Mouse (Mus musculus) cerebellum, postnatal 36 days (tissue): ENCODE data around the gene Alx3.
A peak's percentile ranks its signal among the peaks of the same experiment; 100 is the strongest.

Experiments used
- DNase-seq, 2 experiments: peaks; one replicate each; pipeline ENCODE4 v3.0.0; 2021 to 2022; ENCODE audit warnings: mixed read lengths in 2 of 2

Gene Alx3

DNA sequence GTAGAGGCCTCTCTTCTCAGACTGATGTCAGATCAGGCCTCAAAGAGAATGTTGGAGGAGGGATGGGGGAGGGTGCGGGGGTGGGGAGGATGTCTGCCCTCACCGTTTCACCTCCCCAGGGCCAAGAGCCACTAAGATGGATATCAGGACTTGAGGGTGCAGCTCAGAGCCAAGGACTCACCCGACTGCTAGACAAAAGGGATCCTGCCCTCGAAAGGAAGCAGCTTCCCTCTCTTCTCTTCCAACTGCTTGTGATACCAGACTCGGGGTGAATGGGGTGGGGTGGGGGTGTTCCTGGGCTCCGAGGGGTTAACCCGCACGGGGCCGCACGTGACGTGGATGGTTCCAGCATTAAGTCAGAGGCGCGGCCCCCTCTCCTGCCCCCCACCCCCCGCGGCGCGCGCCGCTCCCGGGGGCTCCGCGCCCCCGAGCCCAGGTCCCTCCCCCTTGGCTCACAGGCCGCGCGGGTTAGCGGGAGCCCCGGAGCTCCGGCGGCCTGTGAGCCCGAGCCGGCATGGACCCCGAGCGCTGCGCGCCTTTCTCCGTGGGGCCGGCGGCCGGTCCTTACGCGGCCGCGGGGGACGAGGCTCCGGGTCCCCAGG lies at the start of gene Alx3:
Gene Alx3 (plus strand): TSS at position 370 of the 602 bp plus-strand sequence.
- no peak for DNase-seq

DNA sequence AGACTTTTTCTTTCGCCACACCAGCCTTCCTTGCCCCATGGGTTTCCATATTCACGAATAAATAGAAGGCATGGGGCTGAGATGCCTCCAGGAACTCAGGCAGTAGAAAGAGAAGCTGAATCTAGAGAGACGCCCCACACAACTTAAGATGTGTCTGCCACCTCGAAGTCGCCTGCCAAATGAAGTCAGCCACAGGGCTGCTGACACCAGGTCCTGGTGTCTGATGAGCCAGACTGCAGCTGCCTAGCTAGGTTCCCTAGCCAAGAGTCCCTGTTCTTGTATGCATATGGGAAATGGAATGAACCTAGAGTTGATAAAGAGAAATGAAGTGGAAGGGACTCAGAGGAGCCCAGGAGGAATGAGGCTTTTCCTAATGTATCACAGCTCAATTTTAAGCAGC lies 49.6 kb upstream of the Alx3 start:
- DNase-seq, result no peak

DNA sequence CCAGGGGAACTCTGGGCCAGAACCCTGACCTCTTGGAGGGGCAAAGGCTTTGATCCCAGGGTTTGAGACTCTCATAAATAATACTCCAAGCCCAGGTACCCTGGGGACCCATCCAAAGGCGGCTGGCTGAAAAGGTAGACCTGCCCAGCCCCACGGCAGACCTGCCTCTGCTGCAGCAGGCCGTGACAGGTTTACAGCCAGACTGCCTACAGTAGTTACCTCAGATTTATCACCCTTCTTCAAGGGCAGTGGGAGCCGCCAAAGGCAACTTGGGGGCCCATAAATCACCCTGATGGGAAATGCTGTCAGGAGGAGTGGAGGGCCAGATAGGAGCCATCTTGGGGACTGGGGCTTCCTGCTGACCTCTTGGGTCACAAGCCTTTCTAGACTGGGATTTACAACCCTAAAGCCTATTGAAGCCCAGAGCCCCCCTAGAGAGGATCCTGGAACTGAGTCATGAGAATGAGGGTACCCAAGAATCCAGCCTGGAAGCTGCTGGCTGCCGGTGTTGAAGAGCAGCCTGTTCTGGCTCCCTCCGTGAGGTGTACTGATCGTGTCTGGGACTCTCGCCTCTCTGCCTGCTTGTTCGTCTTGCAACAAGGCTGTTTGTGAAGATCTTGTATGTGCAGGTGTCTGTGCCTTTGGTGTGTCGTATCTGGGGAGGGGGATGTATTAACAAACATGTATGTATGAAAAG lies 49.0 kb upstream of the Alx3 start:
- DNase-seq, result no peak

DNA sequence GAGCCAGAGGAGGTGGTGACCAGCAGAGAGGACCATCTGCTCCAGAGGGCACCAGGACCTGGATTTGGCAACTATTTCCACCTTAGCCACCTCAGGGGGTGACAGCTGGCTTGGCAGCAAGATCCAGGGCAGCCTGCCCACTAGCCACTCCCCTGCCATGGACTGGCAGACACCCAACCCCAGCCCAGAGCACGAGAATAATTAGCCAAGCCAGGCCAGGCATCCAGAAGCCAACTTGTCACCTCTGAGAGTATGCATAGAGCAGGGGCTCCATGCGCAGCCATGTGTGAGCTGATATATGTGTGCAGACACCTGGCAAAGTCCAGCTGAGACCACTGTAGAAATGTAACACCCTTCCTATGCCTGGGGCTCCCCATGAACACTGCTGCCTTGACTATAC lies 47.9 kb upstream of the Alx3 start:
- DNase-seq, result peak; percentile 76 to 77

DNA sequence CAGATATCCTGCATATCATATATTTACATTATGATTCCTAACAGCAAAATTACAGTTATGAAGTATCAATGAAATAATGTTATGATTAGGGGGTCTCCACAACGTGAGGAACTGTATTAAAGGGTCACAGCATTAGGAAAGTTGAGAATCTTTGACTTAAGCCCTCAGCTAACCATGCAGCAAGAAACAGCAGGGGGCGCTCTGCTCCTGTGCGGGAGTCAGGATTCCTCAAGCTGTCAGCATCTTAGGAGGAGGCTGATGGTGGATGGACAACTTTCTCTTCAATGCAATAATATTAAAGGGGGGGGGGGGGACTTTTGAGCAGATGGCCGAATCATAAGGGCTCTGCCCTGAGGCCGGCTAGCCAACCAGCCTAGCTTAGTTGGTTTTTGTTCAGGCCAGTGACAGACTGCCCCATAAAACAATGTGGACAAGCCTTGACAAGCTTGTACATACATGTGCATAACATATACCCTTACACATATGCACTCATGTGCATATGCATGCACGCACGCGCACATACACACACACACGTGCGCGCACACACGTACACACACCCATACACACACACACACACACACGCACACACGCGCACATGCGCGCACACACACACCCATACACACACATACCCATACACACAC lies 44.3 kb upstream of the Alx3 start:
- DNase-seq, result peak; percentile 84

DNA sequence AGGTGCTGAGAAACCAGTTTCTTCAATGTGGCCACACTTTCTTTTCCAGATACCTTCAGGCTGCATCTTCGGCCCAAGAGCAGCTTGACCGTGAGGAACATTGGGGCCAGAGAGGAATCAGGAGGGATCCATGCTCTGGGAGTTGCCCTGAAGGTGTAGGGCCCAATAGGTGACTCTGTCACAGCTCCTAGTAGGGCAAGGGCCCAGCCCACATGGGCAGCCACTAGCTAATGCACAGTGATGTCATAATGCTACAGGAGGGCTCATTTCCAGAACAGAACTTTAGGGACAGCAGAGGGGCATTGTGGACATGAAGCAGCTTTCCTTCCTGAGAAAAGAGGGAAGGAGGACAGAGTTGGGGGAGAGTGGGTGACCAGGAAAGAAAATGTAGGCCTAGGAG lies 40.0 kb upstream of the Alx3 start, which contains the start of gene Ubl4b:
Gene Ubl4b (minus strand): TSS at position 232 of the 400 bp plus-strand sequence.
- no peak for DNase-seq

DNA sequence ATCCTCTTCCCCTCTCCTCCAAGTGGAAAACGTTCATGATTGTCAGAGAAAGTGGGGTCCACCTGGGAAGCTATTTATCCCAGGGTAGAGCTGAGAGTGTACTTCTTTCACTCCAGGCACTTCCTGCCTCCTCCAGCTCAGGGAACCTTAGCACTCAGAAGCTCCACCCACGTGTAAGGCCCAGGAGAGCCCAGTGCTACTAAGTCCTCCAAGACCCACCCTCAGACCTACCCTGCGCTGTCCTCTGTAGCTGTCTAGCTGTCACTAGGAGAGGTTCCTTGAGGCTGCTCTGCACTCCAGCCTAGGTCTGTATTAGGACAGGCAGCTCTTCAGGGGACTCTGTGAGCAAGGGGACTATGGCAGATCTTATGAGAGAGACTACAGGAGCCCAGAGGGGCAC lies 36.1 kb upstream of the Alx3 start:
- no peak for DNase-seq

DNA sequence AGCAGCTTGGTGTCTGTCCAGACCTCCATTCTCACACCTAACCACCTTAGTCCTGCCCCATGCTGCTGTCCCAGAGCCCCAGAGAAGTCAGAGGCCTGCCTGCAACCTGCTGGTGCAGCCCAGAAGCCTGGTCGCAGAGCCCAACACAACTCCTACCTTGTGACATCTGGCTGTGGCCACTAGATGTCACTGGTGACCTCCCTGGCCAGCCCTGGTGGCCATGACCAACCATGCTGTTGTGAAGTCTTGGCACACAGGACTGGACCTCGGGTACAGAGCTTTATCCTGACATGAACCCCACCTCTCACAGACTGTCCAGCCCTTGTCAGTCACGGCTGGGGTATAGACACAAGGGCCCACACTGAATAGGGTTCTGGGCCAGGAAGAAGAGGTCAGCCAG lies 35.6 kb upstream of the Alx3 start:
- peak; percentile 77 for DNase-seq

DNA sequence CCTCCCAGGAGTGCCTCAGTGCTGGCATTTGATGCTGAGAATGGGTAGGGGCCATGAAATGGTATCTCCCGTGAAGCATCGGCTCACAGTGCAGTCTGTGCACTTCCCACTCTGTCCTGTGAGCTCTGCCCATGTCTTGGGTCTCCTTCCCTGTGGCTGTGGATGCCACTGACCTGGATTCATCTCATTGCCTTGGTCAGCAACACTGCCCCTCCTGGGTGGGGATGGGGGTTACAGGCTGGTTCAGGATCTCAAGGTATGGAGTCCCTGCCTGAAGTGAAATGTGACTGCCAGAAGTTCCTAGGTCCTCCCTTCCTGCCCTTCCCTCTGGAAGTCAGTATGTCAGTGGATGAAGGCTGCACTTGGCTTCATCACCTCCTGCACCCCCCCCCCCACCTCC lies 32.7 kb upstream of the Alx3 start:
- DNase-seq, result no peak

DNA sequence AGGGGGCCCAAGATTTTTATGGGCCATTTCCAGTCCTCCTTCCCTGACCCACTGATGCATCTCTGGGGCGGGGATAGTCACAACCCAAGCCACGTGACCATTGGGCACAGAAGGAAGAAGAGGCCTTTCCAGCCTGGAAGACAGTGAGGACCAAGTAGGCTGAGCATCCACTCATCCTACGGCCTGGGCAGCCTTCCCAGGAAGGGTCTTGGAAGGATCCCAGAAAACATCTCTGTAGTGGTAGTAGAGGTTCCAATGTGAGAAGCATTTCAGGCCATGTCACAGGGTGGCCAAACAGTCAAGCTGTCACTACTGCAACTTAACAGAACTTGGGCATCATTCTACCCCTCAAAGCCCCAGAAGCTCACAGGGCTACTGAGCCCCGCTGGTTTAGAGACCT lies 32.2 kb upstream of the Alx3 start:
- peak in 1 of 2 experiments; percentile 24 for DNase-seq

DNA sequence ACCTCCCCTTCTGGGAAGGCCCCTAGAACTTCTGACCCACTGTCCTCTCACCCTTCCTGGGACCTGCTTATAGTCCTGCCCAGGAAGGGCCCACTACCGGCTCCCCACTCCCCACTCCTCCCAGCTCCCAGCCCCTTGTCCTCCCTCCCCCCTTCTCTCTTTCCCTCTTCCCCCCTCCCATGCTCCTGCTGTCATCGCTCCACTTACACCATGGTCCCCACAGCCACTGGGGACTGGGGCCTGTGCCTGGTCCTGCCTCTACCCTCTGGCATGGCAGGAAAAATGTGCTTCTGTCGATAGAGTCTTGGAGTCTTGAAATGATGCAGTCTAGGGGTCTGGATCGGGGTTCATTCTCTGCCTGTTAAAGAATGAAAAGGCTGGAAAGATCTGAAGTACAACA lies 31.0 kb upstream of the Alx3 start:
- DNase-seq, result no peak

DNA sequence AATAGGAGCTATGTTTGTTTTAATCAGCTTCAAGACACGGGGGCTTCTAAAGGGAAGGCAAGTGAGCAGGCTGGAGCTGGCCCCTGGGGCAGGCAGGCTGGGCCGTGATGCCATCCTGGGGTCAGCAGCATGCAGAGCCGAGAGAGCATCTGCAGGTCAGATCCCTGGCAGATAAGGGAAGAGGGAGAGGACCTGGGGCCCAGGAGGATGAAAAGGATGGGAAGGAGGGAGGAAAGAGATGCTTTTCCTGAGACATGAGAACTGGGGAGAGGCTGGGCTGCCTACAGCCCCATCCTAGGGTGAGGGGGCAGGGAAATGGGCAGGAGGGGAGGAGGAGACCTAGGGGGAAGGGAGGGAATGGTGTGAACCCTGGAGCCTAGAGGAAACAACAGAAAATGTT lies 29.5 kb upstream of the Alx3 start:
- no peak for DNase-seq

DNA sequence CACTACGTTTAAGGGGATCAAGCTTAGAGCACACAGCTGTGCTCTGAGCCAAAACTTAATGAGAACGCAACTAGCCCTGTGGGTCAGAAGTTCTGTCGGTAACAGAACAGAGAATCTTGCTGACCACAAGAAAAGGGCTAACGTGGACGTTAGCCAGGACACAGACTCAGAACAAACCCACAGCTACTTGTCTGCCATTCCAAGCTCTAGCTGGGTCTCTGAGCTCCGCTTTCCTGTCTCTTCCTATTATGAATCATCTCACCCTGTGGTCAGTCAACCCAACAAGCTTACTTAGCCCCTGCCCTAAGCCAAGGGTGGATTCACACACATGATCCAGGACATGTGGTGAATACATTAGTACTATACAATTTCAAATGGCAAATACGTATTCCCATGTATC lies 27.1 kb upstream of the Alx3 start:
- no peak for DNase-seq

DNA sequence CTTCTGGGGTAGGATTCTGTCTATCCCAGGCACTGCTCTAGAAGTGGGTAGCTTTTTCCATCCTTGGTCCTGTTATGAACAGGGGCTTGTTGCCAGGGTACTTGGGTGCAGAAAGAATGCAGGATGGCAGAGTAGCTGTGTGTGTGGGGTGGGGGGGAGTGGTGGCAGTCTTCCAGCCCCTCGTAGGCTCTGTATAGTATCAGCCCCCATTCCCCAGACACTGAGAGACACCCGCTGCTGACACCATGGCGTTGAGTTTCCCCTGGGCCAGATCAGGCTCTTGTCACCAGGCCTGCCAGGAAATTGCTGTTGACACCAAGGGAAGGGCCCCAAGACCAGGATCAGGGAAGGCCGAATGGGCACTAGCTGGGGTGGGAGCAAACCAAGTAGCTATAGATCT lies 26.1 kb upstream of the Alx3 start:
- DNase-seq, result no peak

DNA sequence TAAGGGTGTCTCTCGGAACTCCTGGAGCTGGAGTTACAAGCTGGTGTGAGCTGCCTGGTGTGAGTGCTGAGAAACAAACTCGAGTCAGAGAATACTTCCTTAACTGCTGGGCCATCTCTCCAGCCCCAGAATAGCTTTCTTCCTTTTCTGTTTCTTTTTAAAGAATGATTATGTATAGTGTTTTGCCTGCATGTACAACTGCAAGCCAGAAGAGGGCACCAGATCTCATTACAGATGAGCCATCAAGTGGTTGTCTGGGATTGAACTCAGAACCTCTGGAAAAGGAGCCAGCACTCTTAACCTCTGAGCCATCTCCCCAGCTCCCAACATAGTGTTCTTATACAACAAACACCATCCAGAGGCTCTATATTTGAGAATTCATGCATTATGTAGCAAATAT lies 23.6 kb upstream of the Alx3 start:
- DNase-seq, result no peak

DNA sequence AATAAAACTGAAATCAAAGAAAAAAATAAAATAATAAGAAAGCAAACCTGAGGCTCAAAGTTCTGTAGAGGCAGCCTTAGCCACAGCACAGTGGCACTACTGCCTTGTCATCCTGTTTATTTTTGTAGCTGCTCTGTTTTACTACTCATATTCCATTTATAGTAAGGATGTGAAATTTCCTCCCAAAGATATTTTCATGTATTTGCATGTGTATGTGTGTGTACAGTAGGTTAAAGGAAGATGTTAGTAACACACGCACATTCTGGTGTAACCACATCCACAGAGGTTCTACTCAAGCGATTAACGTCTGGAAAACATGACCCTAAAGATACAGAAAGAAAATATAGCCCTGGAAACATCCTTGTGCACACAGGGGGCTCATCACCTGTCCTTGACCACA lies 18.0 kb upstream of the Alx3 start:
- DNase-seq, result no peak

DNA sequence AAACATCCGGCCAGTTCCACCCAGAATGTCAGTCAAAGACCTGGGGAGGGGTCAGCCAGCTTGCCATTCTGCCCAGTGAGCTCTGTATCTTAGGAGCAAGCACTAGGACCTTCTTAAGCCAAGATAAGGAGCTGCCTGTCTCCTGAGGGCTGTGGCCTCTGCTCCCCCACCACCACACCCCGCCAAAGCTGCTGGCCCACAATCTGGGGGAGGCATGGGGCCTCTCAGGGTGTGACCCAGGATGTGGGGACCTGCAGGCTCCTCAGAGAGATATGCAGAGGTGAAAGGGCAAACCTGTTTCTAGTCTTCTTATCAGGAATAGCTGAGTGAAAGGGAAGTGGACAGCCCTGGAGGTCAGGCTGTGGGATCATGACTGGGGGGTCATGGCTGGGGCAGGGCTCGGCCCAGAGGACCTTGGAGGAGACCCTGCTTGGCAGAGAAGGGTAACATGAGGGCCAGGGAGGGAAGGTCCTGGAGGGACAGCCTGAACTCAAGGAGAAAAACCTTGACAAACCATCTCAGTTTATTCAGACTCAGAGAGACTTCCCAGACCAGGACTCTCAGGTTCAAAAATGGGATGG lies 16.9 kb upstream of the Alx3 start:
- DNase-seq, result no peak

DNA sequence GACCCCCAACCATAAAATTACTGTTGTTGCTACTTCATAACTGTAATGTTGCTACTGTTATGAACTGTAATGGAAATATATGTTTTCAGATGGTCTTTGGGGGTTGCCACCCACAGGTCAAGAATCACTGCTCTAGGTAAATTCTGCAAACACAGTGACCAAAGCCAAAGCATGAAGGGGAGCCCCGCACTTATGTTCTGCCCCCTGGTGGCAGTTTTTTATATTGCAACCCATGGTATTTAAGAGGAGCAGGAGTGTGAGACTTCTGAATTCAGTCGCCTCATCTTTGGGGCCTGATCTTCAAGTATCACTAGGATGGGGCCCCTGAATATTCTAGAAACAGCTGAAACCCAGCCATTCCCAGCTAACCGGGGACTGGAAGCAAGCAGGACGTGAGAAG lies 15.4 kb upstream of the Alx3 start:
- peak; percentile 59 to 80 for DNase-seq

DNA sequence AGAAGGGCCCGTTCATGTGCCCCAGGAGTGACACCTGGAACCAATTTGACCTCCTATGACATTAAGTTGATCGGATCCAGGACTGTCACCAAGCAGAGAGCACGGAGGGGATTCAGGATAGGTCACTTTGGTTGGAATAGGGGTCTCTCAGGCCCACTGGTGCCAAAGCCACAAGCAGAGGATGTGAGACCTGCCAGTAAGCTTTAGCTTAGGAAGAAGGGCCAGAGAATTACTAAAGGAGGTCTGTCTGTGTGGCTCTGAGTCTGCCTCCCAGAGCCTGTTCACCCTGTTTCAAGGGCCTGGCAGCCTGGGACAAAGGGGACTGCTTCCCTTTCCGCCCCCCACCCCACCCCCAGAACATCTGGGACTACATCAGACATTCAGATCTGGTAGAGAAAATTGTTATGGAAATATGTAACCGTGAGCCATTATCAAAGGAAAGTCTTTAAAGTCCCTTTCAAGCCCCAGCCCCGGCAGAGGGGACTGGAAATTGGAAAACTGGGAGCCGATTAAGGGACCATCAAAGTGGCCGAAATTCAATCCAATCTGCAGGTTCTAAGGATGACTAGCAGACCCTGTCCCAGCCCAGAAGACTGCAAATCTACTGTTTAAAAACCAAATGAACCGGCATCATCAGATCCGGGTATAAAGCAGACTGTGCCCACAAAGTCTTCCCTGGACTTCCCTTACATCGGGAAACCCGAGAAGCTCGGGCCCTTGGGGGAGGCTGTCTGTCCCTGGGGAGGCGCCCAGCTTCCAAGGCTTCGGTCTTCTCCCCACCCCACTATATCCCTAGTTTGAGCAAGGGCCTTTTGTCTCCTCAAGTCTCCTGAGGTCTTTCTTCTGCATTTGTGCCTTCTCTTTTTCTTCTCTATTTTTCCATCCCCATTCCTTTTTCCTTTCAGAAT lies 13.5 kb upstream of the Alx3 start:
- DNase-seq, result no peak

DNA sequence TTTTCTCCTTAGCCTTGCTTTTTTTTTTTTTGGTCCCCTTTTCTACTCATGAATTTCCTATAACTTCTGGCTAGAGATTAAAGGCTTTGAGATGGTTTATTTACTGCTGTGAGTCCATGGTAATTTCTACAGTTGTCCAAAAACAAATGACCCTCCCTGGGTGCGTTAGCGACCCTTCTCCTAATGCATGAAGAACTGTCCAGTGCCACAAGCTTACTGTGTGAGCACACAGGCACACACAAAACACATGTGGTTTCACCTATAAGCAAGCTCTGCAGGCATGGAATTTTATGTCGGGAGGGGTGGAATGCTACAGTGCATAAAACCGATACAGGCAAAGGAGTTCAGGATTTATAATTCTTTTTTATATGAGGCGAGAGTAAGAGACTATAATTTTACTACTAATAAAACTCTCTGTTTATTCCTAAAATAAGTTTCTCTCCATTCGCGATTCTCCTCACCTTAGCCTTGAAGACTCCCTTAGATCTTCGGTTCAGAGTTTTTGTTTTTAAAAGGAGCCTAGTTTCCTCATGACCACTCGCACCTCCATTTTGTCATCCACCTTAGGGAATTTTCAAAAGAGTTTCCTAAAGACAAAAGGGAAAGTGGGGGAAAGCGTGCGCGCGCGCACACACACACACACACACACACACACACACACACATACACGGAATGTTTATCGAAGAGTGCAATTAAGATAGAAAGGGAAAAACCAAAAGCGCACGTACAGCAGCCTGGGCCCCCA lies 12.5 kb upstream of the Alx3 start:
- no peak for DNase-seq

DNA sequence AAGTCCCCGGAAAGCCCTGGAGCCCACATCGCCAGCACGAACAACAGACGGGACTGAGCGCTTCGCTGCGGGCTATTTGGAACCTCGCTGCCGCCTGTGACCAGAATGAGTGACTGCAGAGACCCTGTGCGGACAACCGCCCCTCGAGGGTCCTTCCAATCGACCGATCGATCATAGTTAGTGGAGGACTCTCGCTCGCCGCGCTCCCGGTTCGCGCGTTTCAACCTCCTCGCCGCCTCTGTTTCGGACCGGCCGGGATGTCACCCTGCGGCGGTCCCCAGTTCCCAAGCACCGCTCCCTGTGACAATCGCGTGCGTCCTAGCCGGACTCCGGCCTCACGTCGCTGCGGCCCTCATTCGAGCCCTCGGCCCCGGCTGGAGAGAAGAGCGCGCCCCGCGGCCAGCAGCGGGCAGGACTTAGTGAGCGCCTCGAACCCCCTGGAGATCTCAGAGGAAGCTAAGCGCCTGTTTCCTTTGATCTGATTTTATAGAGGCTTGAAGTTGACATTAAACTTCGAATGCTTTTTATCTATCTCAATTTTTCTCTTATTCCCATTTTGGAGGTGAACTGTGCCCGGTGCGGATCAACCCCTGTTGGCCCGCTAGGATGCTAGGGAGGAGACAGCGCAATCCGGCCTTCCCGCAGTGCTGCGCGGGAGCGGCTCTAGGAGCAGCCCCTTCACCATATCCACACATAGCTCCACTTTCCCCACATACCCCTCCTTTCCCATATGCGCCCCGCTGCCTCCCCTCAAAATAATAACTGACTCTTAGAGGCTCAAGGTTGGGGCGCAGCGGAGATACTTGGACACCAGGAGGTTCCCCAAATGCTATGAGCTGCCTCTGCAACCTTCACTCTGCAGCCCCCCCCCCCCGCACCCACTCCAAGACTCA lies 11.7 kb upstream of the Alx3 start:
- DNase-seq, result no peak
